Mouse (Mus musculus): ENCODE measurements around the gene Ncoa7. TPM values are rescaled to one million over a fixed set of nuclear protein-coding genes. Genes with fewer than 3 reads are reported as not detected.

The Ncoa7 gene
- polyA plus RNA-seq (2014; fragmentation: Illumina TruSeq; extraction: RNeasy Lipid Tissue Mini Kit (QIAGEN cat#74804); ENCODE audit: low read depth, low replicate concordance), result 3.7 TPM

GRCm38 (mm10) chr10:30802681-30803586, at the start of gene Ncoa7:
Ncoa7 (minus strand) TSS chr10:30803326.

GRCm38 (mm10) chr10:30842643-30843437, 39.7 kb upstream of the Ncoa7 start, which contains the start of gene Hey2:
Hey2 (minus strand) TSS chr10:30842801.

GRCm38 (mm10) chr10:30629513-30629912, 173.6 kb downstream of the Ncoa7 start, which contains the start of gene Hint3:
Hint3 (minus strand) TSS chr10:30629632.

GRCm38 (mm10) chr10:30600542-30600966, 202.6 kb downstream of the Ncoa7 start, which contains the start of gene Trmt11:
Trmt11 (minus strand) TSS chr10:30600749.

Other genes with a start within 250 kb of the Ncoa7 start
- gene Trmt11, start 202.6 kb downstream of the Ncoa7 start, polyA plus RNA-seq (2014; fragmentation: Illumina TruSeq; extraction: RNeasy Lipid Tissue Mini Kit (QIAGEN cat#74804); ENCODE audit: low read depth, low replicate concordance), result 20.0 TPM
- 92.0 TPM for gene Hint3, start 173.7 kb downstream of the Ncoa7 start, polyA plus RNA-seq (2014; fragmentation: Illumina TruSeq; extraction: RNeasy Lipid Tissue Mini Kit (QIAGEN cat#74804); ENCODE audit: low read depth, low replicate concordance)
- gene Hey2, start 39.5 kb upstream of the Ncoa7 start, polyA plus RNA-seq (2014; fragmentation: Illumina TruSeq; extraction: RNeasy Lipid Tissue Mini Kit (QIAGEN cat#74804); ENCODE audit: low read depth, low replicate concordance), result 0.64 TPM

All from liver, adult 10 weeks (tissue).